Mouse (Mus musculus) ES-Bruce4 (cell line): Measurements from ENCODE around the gene Grin1. TPM values are rescaled to one million over a fixed set of nuclear protein-coding genes. Genes with fewer than 3 reads are reported as not detected.

Experiments
- H3K27ac ChIP-seq: 2 replicates; pipeline ENCODE4 v1.5.1; 2012; ENCODE audit warnings: low read length, inconsistent platforms; ENCODE audit not compliant: insufficient read depth
- H3K27me3 ChIP-seq: 2 replicates; pipeline ENCODE4 v1.6.1; 2012; ENCODE audit warnings: mild to moderate bottlenecking, low read length, inconsistent platforms; ENCODE audit not compliant: control insufficient read depth, poor library complexity, insufficient read depth, severe bottlenecking
- H3K36me3 ChIP-seq: 2 replicates; pipeline ENCODE4 v1.6.1; 2012; ENCODE audit warnings: inconsistent platforms, mild to moderate bottlenecking, low read length, moderate library complexity; ENCODE audit not compliant: control insufficient read depth, poor library complexity, insufficient read depth, severe bottlenecking
- H3K4me1 ChIP-seq: one replicate; pipeline ENCODE4 v1.8.1; 2011; ENCODE audit warnings: low read length; ENCODE audit not compliant: control insufficient read depth, insufficient read depth
- H3K4me3 ChIP-seq: 2 replicates; pipeline ENCODE4 v1.5.1; 2011; ENCODE audit warnings: low read depth, mild to moderate bottlenecking, low read length
- H3K9ac ChIP-seq: 2 replicates; pipeline ENCODE4 v1.6.1; 2012; ENCODE audit warnings: low read depth, mild to moderate bottlenecking, inconsistent platforms; ENCODE audit not compliant: poor library complexity, severe bottlenecking
- H3K9me3 ChIP-seq: replicated peaks from 2 replicates; pipeline ENCODE4 v1.6.1; 2012; ENCODE audit warnings: mild to moderate bottlenecking, low read length, inconsistent platforms; ENCODE audit not compliant: control insufficient read depth, poor library complexity, insufficient read depth, severe bottlenecking
- CTCF ChIP-seq: IDR thresholded peaks from one replicate; pipeline ENCODE4 v1.8.1; 2011; ENCODE audit warnings: low read depth, low read length
- EP300 ChIP-seq: IDR thresholded peaks from 2 replicates; pipeline ENCODE4 v1.6.1; 2011; ENCODE audit warnings: low read depth, low read length; ENCODE audit not compliant: insufficient read depth
- POLR2A ChIP-seq: IDR thresholded peaks from one replicate; pipeline ENCODE4 v1.8.1; 2011; ENCODE audit warnings: low read length; ENCODE audit not compliant: insufficient read depth
- polyA plus RNA-seq: library from polyadenylated mRNA; stranded (reverse); fragments of >200 nt; gene quantifications from 2 replicates; pipeline ENCODE4 v1.2.4, GENCODE M21; 2011; ENCODE audit warnings: low read depth; ENCODE audit not compliant: missing spikeins, insufficient read depth, insufficient read length

Grin1 gene
- polyA plus RNA-seq, 1 experiment: 4.2 TPM

GRCm38 (mm10) chr2:25297093-25297492, 21.9 kb downstream of the Grin1 start:
- H3K4me1 ChIP-seq: no peaks in the 10 kb centered on the region
- 0 out of 2 replicates have a peak, but pooled peaks cover 4% of the 10 kb centered on the region for H3K27me3 ChIP-seq
- H3K9me3 ChIP-seq: no peaks in the 10 kb centered on the region
- no peak overlapping the region for H3K9ac ChIP-seq
- H3K4me3 ChIP-seq: no peak overlapping the region
- no peak overlapping the region for H3K27ac ChIP-seq
- H3K36me3 ChIP-seq: no peaks in the 10 kb centered on the region
- no peak for TF ChIP-seq CTCF
- TF ChIP-seq POLR2A: no peak
- no peak for TF ChIP-seq EP300

- Histone ChIP-seq H3K27me3 (peaks cover 11% of the 10 kb centered on the region; the same call in 1 of the 2 replicates), H3K4me3 (no peak overlapping the region), H3K9me3 (no peaks in the 10 kb centered on the region), H3K9ac (no peak overlapping the region), H3K36me3 (no peaks in the 10 kb centered on the region), H3K4me1 (no peaks in the 10 kb centered on the region), H3K27ac (no peak overlapping the region)
- TF ChIP-seq CTCF (no peak), EP300 (no peak), POLR2A (no peak)
Measured at GRCm38 (mm10) chr2:25293706-25294105, 25.3 kb downstream of the Grin1 start.

GRCm38 (mm10) chr2:25292856-25293255, 26.1 kb downstream of the Grin1 start:
- Histone ChIP-seq H3K9ac (no peak overlapping the region), H3K9me3 (no peaks in the 10 kb centered on the region), H3K4me1 (no peaks in the 10 kb centered on the region), H3K36me3 (no peaks in the 10 kb centered on the region), H3K4me3 (no peak overlapping the region), H3K27me3 (peaks cover 11% of the 10 kb centered on the region; the same call in 1 of the 2 replicates), H3K27ac (no peak overlapping the region)
- TF ChIP-seq CTCF (peak; percentile 82), POLR2A (no peak)

- peak overlapping the region; percentile 22; the same call in 1 of the 2 replicates for H3K4me3 ChIP-seq
- TF ChIP-seq POLR2A: no peak
- TF ChIP-seq EP300: no peak
- no peak for TF ChIP-seq CTCF
- peaks cover 11% of the 10 kb centered on the region; the same call in 1 of the 2 replicates for H3K27me3 ChIP-seq
- H3K4me1 ChIP-seq: no peaks in the 10 kb centered on the region
- no peaks in the 10 kb centered on the region for H3K9me3 ChIP-seq
- H3K36me3 ChIP-seq: no peaks in the 10 kb centered on the region
- no peak overlapping the region for H3K27ac ChIP-seq
- H3K9ac ChIP-seq: 0 out of 2 replicates have a peak overlapping the region, but pooled peaks have one; percentile 9
Measured at GRCm38 (mm10) chr2:25292054-25292544, 26.9 kb downstream of the Grin1 start.

- no peaks in the 10 kb centered on the region for H3K4me1 ChIP-seq
- no peaks in the 10 kb centered on the region for H3K36me3 ChIP-seq
- no peak overlapping the region for H3K27ac ChIP-seq
- peaks cover 11% of the 10 kb centered on the region; the same call in 1 of the 2 replicates for H3K27me3 ChIP-seq
- H3K4me3 ChIP-seq: peak overlapping the region; percentile 51; the same call in 1 of the 2 replicates
- peak overlapping the region; percentile 9; the same call in 1 of the 2 replicates for H3K9ac ChIP-seq
- no peaks in the 10 kb centered on the region for H3K9me3 ChIP-seq
- TF ChIP-seq CTCF (no peak), POLR2A (no peak), EP300 (no peak)
Measured at GRCm38 (mm10) chr2:25291184-25292053, 27.6 kb downstream of the Grin1 start.

GRCm38 (mm10) chr2:25290816-25291130, 28.2 kb downstream of the Grin1 start:
- no peak overlapping the region for H3K9ac ChIP-seq
- peak overlapping the region; percentile 51 for H3K4me3 ChIP-seq
- TF ChIP-seq EP300 (no peak), POLR2A (no peak), CTCF (no peak)

More at GRCm38 (mm10) chr2:25290816-25291130, 28.2 kb downstream of the Grin1 start:
- peaks cover 11% of the 10 kb centered on the region; the same call in 1 of the 2 replicates for H3K27me3 ChIP-seq
- H3K27ac ChIP-seq: no peak overlapping the region
- H3K9me3 ChIP-seq: no peaks in the 10 kb centered on the region
- H3K4me1 ChIP-seq: peaks cover 4% of the 10 kb centered on the region
- no peaks in the 10 kb centered on the region for H3K36me3 ChIP-seq
